Mouse (Mus musculus): ENCODE results near the gene St6galnac1. TPM values are rescaled to one million over a fixed set of nuclear protein-coding genes. Genes with fewer than 3 reads are reported as not detected.
"Not testable (repeated sequence)": the region's sequence is repeated elsewhere in the genome, so short reads cannot be mapped to it uniquely, and the experiment has no call there.

St6galnac1 gene
- polyA plus RNA-seq, 1 experiment from 2014 or later = not detected

DNA sequence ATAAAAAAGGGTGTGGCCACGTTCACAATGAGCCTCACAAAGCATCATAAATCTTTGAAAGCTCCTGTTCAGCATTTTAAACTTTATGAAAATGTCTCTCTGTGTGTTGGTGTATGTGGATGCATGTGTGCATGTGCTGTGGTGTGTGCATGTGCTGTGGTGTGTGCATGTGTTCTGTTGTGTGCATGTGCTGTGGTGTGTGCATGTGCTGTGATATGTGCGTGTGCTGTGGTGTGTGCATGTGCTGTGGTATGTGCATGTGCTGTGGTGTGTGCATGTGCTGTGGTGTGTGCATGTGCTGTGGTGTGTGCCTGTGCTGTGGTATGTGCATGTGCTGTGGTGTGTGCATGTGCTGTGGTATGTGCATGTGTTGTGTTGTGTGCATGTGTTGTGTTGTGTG is 29.9 kb downstream of the St6galnac1 start:
- not testable (repeated sequence) for H3K4me1 ChIP-seq

DNA sequence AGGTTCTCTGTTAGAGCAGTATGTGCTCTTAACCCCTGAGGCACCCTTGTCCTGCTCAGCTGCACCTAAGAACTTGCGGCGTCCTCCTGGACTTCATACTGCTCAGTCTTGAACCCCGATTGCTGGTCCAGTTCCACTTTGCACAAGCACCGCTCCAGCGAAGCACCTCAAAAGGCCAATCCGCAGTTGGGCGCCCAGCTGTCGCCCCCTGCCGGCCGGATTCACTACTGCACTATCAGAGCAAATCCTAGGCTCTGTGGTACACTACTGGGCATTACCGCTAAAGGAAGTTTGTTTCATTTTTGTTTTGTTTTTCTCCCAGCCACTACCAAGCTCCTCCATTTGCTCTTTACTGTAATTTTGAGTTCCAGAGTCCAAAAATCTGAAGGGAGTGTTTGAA is 36.9 kb downstream of the St6galnac1 start:
- no peaks in the 10 kb centered on the region for H3K27me3 ChIP-seq (ENCODE audit: poor library complexity, severe bottlenecking)
- DNase-seq (ENCODE audit: extremely low spot score, low spot score) = no peak

More for the DNA sequence above, 29.9 kb downstream of the St6galnac1 start:
- not testable (repeated sequence) for H3K4me3 ChIP-seq; DNase-seq (ENCODE audit: extremely low spot score, low spot score); H3K9me3 ChIP-seq; H3K27ac ChIP-seq; H3K36me3 ChIP-seq (replicated peaks); H3K27me3 ChIP-seq (ENCODE audit: poor library complexity, severe bottlenecking)
- 81% methylated on average over 2 of the region's 2 CpGs for whole genome bisulfite sequencing

DNA sequence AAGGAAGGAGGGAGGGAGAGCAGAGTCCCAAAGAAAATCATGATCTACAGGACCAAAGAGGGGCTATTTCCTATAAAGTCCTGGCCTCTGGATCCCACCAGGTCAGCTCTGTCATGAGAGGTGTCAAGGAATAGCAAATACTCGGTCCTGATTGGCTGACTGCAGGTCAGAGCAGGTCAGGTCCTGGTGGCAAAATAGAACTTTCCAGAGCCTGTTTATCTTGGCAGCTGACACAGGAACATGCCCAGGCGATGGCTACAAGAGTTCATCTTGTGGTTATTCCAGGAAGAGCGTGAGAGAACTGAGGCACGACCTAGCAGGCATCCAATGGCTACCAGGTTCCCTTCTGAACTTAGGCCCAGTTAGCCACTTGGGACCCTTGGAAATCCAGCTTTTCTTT is 42.8 kb downstream of the St6galnac1 start:
- WGBS = 93% methylated on average over 4 of the region's 4 CpGs
- Histone ChIP-seq H3K27ac (no peak overlapping the region), H3K4me1 (no peaks in the 10 kb centered on the region), H3K4me3 (no peak overlapping the region), H3K9me3 (peaks cover 8% of the 10 kb centered on the region), H3K36me3 (replicated peaks) (no peaks in the 10 kb centered on the region), H3K27me3 (ENCODE audit: poor library complexity, severe bottlenecking) (no peaks in the 10 kb centered on the region)
- no peak for DNase-seq (ENCODE audit: extremely low spot score, low spot score)

More for the DNA sequence above, 36.9 kb downstream of the St6galnac1 start:
- Histone ChIP-seq H3K4me3 (no peak overlapping the region), H3K36me3 (replicated peaks) (no peaks in the 10 kb centered on the region), H3K4me1 (no peaks in the 10 kb centered on the region), H3K27ac (no peak overlapping the region), H3K9me3 (peaks cover 8% of the 10 kb centered on the region)
- 47% methylated on average over 11 of the region's 11 CpGs for WGBS

DNA sequence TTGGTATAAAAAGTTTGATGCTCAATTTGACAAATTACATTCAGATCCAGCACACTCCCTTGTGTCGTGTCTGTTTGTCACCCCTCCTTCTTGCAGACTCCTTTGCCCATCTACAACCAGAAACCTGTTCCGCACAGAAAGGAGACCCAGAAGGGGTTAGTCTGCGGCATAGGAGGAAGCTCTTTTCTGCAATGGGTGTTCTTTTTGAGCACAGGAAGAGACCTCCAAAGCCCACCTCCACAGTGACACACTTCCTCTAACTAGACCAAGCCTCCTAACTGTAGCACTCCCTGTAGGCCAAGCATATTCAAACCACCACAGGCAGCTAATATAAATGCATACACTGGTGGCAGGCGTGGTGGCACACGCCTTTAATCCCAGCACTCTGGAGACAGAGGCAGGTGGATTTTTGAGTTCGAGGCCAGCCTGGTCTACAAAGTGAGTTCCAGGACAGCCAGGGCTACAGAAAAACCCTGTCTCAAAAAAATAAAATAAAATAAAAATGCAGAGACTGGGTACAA is 44.2 kb downstream of the St6galnac1 start:
- not testable (repeated sequence) for H3K36me3 ChIP-seq (replicated peaks); H3K4me1 ChIP-seq; H3K4me3 ChIP-seq; DNase-seq (ENCODE audit: extremely low spot score, low spot score); H3K27ac ChIP-seq; H3K9me3 ChIP-seq; H3K27me3 ChIP-seq (ENCODE audit: poor library complexity, severe bottlenecking)
- 91% methylated on average over 6 of the region's 6 CpGs for WGBS

DNA sequence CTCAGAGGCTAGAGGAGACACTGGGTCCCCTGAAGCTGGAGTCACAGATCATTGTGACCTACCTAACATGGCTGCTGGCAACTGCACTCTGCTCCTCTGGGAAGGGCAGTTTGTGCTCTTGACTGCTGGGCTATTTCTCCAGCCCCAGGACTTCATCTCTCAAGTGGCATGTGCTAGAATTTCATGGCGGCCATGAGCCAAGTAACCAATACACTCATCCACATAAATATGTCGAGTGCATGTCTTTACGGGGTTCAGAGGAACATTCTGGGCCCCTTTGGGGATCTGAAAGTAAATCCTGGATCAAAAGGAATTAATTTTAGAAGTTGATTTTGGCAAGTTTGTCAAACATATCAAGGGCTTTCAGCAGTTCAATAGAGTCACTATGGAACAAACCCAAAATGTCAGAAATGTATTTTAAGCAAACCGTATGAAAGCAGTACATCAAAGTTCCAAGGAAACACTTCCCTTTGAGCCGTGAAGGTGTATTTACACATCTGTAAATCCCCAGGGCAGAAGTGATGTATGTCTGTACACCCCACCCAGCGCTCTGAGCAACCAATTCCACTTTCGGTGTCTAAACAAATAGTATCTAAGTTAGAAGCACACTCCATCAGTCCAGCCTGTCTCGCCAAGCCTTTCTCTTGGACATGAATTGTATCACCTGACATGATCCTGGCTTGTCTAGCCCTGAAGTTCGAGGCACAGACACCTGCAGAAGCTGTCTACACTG is 45.9 kb downstream of the St6galnac1 start:
- H3K4me1 ChIP-seq = peaks cover 13% of the 10 kb centered on the region
- DNase-seq (ENCODE audit: extremely low spot score, low spot score) = no peak
- H3K27ac ChIP-seq = no peak overlapping the region
- no peaks in the 10 kb centered on the region for H3K9me3 ChIP-seq
- H3K27me3 ChIP-seq (ENCODE audit: poor library complexity, severe bottlenecking) = no peaks in the 10 kb centered on the region
- WGBS = 92% methylated on average over 9 of the region's 9 CpGs
- H3K36me3 ChIP-seq (replicated peaks) = no peaks in the 10 kb centered on the region
- no peak overlapping the region for H3K4me3 ChIP-seq

DNA sequence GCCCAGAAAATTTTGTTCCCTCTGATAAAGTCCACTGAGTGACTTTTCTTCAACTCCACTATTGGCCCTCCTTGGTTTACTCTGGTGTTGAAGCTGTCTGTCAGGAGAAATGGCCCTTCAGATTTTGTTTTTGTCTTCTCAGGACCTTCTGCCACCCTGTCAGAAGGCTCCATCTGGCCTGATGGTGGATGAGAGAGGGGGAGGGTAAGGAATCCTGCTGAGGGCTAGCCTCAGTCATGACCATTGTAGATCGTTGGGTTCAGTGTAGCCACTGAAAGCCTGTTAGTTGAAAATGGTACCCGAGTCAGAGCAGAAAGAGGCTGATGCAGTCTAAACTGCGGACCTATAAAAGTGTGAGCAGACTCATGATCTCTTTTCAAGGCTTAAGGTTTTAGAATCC is 49.2 kb downstream of the St6galnac1 start:
- WGBS = 88% methylated on average over 3 of the region's 3 CpGs

DNA sequence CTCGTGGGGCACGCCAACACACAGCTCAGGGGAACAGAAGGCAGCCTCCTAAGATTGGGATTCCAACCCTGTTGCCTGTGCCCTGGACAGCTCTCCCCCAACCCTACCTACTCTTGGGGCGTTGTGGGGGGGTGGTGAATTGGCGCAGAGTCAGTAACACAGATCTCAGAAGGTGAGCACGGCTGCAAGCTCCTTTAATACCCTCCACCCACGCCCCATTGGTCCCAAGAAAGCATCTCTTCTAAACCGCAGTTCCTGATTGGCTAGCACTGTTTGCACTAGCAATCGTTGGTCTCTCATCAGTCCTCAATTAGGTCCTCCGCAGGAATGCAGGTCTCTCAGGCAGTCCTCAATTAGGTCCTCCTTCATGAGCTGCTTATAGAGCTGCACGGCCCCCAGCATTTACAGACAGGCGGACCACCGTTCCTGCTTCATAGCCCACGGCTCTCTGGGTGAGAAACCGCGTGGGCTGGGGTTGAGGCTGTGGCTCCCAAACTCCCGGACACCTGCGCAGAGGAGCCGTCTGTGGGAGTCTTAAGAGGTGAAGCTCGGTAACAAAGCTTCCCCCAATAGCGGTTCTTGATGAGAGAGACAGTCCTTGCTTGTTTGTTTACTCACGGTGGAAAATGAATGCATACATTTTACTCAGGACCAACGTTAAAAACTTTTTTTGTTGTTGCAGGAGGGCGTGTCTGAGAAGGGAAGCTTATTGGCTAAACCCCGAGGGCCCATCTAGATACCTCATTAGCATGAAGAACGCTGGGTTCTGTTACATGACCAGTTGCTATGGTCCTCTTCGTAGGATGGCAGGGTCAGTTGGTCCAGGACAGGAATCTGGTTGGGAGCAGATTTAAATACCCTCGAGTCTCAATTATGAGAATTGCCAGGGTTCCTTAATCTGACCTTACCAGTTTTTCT is 50.0 kb downstream of the St6galnac1 start:
- Histone ChIP-seq H3K36me3 (replicated peaks) (no peaks in the 10 kb centered on the region), H3K4me3 (peak overlapping the region; percentile 38), H3K27me3 (ENCODE audit: poor library complexity, severe bottlenecking) (no peaks in the 10 kb centered on the region), H3K9me3 (peaks cover 4% of the 10 kb centered on the region), H3K27ac (peak overlapping the region; percentile 77), H3K4me1 (peaks cover 20% of the 10 kb centered on the region)
- DNase-seq (ENCODE audit: extremely low spot score, low spot score) = peak; percentile 48
- WGBS = 48% methylated on average over 27 of the region's 27 CpGs

More for the DNA sequence above, 49.2 kb downstream of the St6galnac1 start:
- H3K4me3 ChIP-seq = no peak overlapping the region
- H3K27me3 ChIP-seq (ENCODE audit: poor library complexity, severe bottlenecking) = no peaks in the 10 kb centered on the region
- peaks cover 20% of the 10 kb centered on the region for H3K4me1 ChIP-seq
- H3K27ac ChIP-seq = no peak overlapping the region
- H3K9me3 ChIP-seq = no peaks in the 10 kb centered on the region
- H3K36me3 ChIP-seq (replicated peaks) = no peaks in the 10 kb centered on the region
- DNase-seq (ENCODE audit: extremely low spot score, low spot score) = no peak

DNA sequence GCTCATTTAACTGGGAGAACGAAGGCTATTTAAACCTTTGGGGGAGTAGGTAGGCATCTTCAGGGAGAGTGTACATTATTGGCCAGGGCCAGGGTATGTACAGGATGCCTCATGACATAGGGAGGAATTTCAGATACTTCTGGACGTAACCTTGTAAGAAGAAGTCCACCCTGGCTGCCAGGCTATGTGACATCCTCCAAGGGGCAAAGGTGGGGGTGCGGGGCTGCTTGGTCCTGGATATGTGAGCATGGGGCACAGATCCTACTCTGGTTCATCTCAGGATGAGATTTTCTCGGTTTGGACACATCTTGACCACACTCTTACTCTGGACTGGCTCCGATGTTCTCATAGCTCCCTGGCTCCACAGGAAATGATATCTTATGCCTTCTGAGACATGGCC is 52.2 kb downstream of the St6galnac1 start:
- H3K9me3 ChIP-seq = peaks cover 15% of the 10 kb centered on the region
- no peak overlapping the region for H3K27ac ChIP-seq
- peaks cover 20% of the 10 kb centered on the region for H3K4me1 ChIP-seq
- WGBS = 96% methylated on average over 5 of the region's 5 CpGs
- no peak overlapping the region for H3K4me3 ChIP-seq
- DNase-seq (ENCODE audit: extremely low spot score, low spot score) = no peak
- no peaks in the 10 kb centered on the region for H3K27me3 ChIP-seq (ENCODE audit: poor library complexity, severe bottlenecking)
- no peaks in the 10 kb centered on the region for H3K36me3 ChIP-seq (replicated peaks)

DNA sequence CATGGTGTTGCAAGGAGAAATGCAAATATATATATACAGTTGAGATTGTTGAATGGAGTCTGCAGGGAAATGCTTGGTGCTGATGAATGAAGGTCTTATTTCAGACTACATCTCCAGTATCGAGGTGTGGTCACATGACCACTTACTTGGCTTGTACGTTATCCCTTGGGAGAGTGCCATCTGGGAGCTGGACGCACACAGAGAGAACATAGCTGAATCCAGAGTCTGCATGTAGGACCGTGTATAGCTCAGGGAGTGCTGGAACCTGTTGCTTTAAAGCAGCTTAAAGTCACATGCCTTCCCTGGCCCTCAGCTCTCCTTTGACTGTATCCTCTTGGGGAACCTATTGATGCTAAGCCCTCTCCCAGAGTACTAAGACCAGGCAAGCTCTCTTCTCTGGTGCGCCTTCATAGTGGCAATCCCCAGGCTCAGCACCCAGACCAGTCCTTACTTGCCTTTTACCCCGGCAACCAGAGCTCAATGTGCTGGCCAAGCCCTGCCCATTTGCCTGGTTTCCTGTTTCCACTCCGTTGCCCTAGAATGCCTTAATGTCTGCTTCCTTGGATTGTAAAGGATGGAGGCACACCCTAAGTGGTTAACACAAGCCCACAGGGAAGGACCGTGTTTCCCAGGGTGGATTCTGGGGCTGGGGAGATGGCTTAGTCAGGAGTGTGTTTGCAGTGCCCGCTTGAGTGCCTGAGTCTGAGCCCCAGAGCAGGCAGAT is 53.6 kb downstream of the St6galnac1 start:
- no peak overlapping the region for H3K4me3 ChIP-seq
- no peak for DNase-seq (ENCODE audit: extremely low spot score, low spot score)
- H3K9me3 ChIP-seq = peaks cover 19% of the 10 kb centered on the region
- peaks cover 20% of the 10 kb centered on the region for H3K4me1 ChIP-seq
- no peak overlapping the region for H3K27ac ChIP-seq
- H3K27me3 ChIP-seq (ENCODE audit: poor library complexity, severe bottlenecking) = no peaks in the 10 kb centered on the region
- 78% methylated on average over 9 of the region's 9 CpGs for WGBS
- H3K36me3 ChIP-seq (replicated peaks) = no peaks in the 10 kb centered on the region

DNA sequence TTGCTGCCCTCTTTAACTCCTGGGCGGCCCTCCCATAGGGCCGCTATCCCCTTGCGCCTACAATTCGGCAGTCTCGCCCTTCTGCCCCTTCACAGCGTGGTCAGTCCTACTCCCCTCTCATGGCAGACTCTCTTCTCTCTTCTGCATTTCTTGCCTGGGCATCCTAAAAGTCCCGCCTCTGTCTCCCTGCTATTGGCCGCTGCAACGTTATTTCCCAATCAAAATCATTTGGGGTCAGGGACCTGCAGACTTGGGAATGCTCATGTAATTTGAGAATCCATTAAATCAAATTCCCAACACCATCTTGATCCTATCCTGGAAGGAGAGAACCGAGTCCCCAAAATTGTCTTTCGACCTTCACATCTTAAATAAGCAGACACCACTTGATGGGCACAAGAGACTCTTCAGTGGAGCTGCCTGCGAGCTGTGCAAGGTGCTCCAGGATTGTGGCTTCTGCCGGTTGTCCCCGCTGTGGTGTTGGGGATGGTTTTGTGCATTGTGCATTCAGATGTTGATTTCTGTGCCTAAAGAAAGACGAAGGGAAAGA is 54.9 kb downstream of the St6galnac1 start:
- no peak for DNase-seq (ENCODE audit: extremely low spot score, low spot score)
- WGBS = 91% methylated on average over 15 of the region's 15 CpGs
- H3K4me1 ChIP-seq = peaks cover 16% of the 10 kb centered on the region
- H3K27me3 ChIP-seq (ENCODE audit: poor library complexity, severe bottlenecking) = no peaks in the 10 kb centered on the region
- peaks cover 19% of the 10 kb centered on the region for H3K9me3 ChIP-seq
- H3K27ac ChIP-seq = no peak overlapping the region
- no peaks in the 10 kb centered on the region for H3K36me3 ChIP-seq (replicated peaks)
- no peak overlapping the region for H3K4me3 ChIP-seq

Data from forebrain, embryonic 10.5 days (tissue).